Mouse (Mus musculus) liver, adult 2 months (tissue): ENCODE data around the gene Tmem216.

Experiments used
- CTCF ChIP-seq: fragments of 200-500 bp; IDR thresholded peaks from 2 replicates; pipeline ENCODE4 v1.5.1; 2011; ENCODE audit warnings: low read depth, low read length, control low read depth
- POLR2A ChIP-seq: fragments of 200-500 bp; IDR thresholded peaks from 2 replicates; pipeline ENCODE4 v1.6.1; 2011; ENCODE audit warnings: low read length, control low read depth; ENCODE audit not compliant: insufficient read depth; ENCODE audit errors: extremely low read depth

DNA sequence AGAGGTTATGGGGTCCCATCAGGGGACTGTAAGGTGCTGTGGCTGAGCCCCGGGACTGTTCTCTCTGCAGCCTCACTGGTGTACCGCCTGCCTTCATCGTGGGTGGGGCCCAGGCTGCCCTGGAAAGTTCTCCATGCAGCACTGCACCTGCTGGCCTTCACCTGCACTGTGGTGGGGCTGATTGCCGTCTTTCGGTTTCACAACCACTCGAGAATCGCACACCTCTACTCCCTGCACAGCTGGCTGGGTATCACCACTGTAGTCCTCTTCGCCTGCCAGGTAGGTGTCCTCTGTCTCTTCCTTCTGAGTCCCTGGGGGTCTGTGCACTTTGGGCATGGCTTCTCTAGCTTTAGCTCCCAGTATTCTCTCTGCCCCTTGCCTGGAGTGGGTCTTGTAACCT, 29.1 kb upstream of the Tmem216 start:
- TF ChIP-seq CTCF (no peak), POLR2A (no peak)
